Mouse (Mus musculus) olfactory bulb, adult 2 months (tissue): ENCODE results near the gene Hnrnpul1. TPM values are rescaled to one million over a fixed set of nuclear protein-coding genes. Genes with fewer than 3 reads are reported as not detected.
"Not testable (repeated sequence)": the region's sequence is repeated elsewhere in the genome, so short reads cannot be mapped to it uniquely, and the experiment has no call there.

Experiments used
- H3K27ac ChIP-seq: fragments of 200-500 bp; 2 replicates; pipeline ENCODE4 v1.5.1; 2012; ENCODE audit warnings: low read depth, low read length; ENCODE audit not compliant: insufficient read depth
- H3K4me1 ChIP-seq: fragments of 200-500 bp; 2 replicates; pipeline ENCODE4 v1.6.1; 2012; ENCODE audit warnings: low read length; ENCODE audit not compliant: control insufficient read depth, insufficient read depth
- H3K4me3 ChIP-seq: fragments of 200-500 bp; 2 replicates; pipeline ENCODE4 v1.5.1; 2012; ENCODE audit warnings: mild to moderate bottlenecking, low read depth, low read length, moderate library complexity; ENCODE audit not compliant: insufficient read depth
- CTCF ChIP-seq: fragments of 200-500 bp; IDR thresholded peaks from 2 replicates; pipeline ENCODE4 v1.5.1; 2012; ENCODE audit warnings: low read depth, mild to moderate bottlenecking, low read length, moderate library complexity; ENCODE audit not compliant: insufficient read depth
- POLR2A ChIP-seq: fragments of 200-500 bp; IDR thresholded peaks from 2 replicates; pipeline ENCODE4 v1.6.1; 2012; ENCODE audit warnings: mild to moderate bottlenecking, low read depth, low read length, moderate library complexity; ENCODE audit not compliant: insufficient read depth
- WGBS: fragments of 180-500 bp; shearing (Covaris S2); methylation state at CpG from one replicate; pipeline ENCODE4 v1.1.7; 2018; 5-methylcytosine and 5-hydroxymethylcytosine counted together
- polyA plus RNA-seq: library from polyadenylated mRNA; stranded (reverse); fragments of >200 nt; gene quantifications from 2 replicates; pipeline ENCODE4 v1.2.4, GENCODE M21; 2012; ENCODE audit warnings: low replicate concordance; ENCODE audit not compliant: missing spikeins, insufficient read depth, insufficient read length

Hnrnpul1 gene
- polyA plus RNA-seq, 1 experiment: 160 TPM

GRCm38 (mm10) chr7:25731294-25732055 lies 23.1 kb downstream of the Hnrnpul1 start:
- H3K4me1 ChIP-seq: no peaks in the 10 kb centered on the region
- H3K4me3 ChIP-seq: no peak overlapping the region
- H3K27ac ChIP-seq: no peak overlapping the region
- TF ChIP-seq CTCF (no peak), POLR2A (no peak)
- 86% methylated on average over 8 of the region's 8 CpGs for WGBS

DNA sequence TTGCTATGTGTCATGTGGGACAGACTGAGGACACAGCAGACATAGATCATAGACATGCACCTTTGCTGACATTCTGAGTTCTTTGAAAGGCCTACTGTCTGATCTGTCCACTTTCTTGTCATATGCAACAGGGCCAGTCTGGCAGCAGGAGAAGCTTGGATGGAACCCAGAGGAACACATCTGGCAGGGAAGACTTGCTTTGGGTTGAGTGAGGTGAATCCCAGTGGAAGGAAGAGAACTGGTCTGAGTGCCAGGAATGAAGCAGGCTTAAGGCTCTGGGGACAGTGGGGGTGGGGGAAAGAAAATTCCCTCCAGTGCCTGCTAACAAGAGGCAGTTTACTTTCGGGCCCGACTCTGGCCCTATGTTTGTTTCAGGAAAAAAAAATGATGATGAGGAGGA lies 24.7 kb downstream of the Hnrnpul1 start:
- Histone ChIP-seq H3K27ac (no peak overlapping the region), H3K4me1 (peaks cover 8% of the 10 kb centered on the region; the same call in 1 of the 2 replicates), H3K4me3 (no peak overlapping the region)
- WGBS: 74% methylated on average over 2 of the region's 2 CpGs
- TF ChIP-seq POLR2A (no peak), CTCF (no peak)

GRCm38 (mm10) chr7:25729396-25729795 lies 25.2 kb downstream of the Hnrnpul1 start:
- TF ChIP-seq POLR2A: no peak
- TF ChIP-seq CTCF: no peak
- Histone ChIP-seq H3K4me1 (peaks cover 8% of the 10 kb centered on the region; the same call in 1 of the 2 replicates), H3K27ac (no peak overlapping the region), H3K4me3 (no peak overlapping the region)
- 39% methylated on average over 2 of the region's 2 CpGs for WGBS

- Histone ChIP-seq H3K4me3 (no peak overlapping the region), H3K4me1 (peaks cover 8% of the 10 kb centered on the region; the same call in 1 of the 2 replicates), H3K27ac (no peak overlapping the region)
- WGBS: 87% methylated on average over 5 of the region's 5 CpGs
- no peak for TF ChIP-seq POLR2A
- TF ChIP-seq CTCF: no peak
Observed at GRCm38 (mm10) chr7:25727800-25728199, 26.8 kb downstream of the Hnrnpul1 start.

- WGBS: 41% methylated on average over 19 of the region's 19 CpGs
- TF ChIP-seq CTCF: no peak
- TF ChIP-seq POLR2A: no peak
- H3K4me1 ChIP-seq: peaks cover 8% of the 10 kb centered on the region; the same call in 1 of the 2 replicates
- no peak overlapping the region for H3K4me3 ChIP-seq
- no peak overlapping the region for H3K27ac ChIP-seq
Observed at GRCm38 (mm10) chr7:25725886-25726285, 28.7 kb downstream of the Hnrnpul1 start.

GRCm38 (mm10) chr7:25721776-25722175 lies 32.8 kb downstream of the Hnrnpul1 start:
- H3K4me3 ChIP-seq, H3K27ac ChIP-seq: not testable (repeated sequence)
- peaks cover 15% of the 10 kb centered on the region; the same call in 1 of the 2 replicates for H3K4me1 ChIP-seq

- 85% methylated on average over 5 of the region's 5 CpGs for WGBS
- TF ChIP-seq POLR2A (no peak), CTCF (no peak)
- no peak overlapping the region for H3K4me3 ChIP-seq
- H3K27ac ChIP-seq: no peak overlapping the region
- peaks cover 9% of the 10 kb centered on the region; the same call in 1 of the 2 replicates for H3K4me1 ChIP-seq
Observed at GRCm38 (mm10) chr7:25720760-25721159, 33.8 kb downstream of the Hnrnpul1 start.

DNA sequence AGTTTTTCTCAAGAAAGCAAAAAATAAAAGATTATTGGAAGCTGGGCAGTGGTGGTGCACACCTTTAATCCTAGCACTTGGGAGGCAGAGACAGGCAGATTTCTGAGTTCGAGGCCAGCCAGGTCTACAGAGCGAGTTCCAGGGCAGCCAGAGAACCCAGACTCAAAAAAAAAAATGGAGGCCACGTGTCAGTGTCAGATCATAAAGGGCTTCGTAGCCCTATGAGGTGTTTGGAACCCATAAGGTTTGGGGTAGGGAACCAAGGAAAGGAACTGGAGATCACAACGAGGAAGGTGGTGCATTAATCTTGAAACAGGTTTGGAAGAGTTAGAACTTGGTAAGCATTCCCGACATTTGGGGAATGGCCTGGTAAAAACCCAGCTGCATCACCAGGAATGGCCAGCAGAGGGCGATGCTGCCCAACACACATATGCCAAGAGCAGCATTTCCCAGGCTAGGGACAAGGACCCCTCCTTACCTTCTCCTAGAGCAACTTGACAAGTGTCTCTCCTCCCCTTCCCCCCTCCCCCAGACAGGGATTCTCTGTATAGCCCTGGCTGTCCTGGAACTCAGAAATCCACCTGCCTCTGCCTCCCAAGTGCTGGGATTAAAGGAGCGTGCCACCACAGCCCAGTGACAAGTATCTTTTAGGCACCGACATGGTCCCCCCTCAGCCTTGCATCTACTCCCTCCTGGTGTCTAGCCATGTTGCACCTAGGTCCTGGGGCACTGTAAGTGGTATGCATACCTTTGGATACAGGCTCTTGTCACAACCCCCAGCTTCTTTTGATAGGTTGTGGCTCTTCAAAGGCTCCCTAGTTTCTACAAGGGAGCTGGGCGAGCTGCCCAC lies 34.6 kb downstream of the Hnrnpul1 start:
- no peak overlapping the region for H3K4me3 ChIP-seq
- H3K27ac ChIP-seq: no peak overlapping the region
- H3K4me1 ChIP-seq: peaks cover 7% of the 10 kb centered on the region; the same call in 1 of the 2 replicates
- WGBS: 56% methylated on average over 10 of the region's 10 CpGs
- TF ChIP-seq POLR2A (no peak), CTCF (peak; percentile 76)
